Mouse (Mus musculus): ENCODE measurements around the gene Arhgap6.

Gene Arhgap6

DNA sequence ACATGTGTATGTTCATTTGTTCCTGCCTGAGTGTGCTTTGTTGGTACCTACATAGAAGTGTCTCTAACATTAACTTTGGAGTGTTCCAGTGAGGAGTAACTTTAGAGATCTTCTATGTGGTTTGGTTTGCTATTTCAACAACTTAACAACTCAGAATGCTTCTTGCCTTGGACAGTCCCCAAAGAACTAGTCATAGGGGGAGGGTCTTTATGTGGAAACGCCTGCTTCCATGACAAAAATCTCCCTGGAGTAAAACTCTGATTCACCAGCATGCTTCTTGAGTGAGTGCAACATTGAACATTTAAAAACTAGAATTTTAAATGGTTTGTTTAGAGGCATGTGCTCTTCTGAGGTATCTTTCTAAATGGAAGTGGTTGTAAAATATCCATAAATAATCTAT is 212.2 kb downstream of the Arhgap6 start:
- no peak for DNase-seq

DNA sequence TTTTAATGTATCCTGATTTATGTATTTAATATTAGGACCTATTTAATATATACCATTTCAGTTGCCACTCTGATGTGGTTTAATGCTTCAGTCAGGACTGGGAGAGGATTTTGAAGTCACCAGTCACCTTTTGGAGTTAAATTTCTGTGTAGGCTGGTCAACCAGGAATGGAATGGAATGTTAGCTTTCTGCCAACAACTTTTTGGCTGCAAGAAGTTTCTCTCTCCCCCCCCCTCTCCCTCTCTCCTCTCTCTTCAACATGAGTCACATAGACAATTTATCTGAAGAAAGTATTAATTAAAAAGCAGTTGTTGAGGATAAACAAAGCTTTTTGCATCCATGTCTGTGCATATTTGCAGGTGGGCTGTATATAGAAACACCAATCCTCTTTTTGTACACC is 217.8 kb downstream of the Arhgap6 start:
- no peak for DNase-seq

DNA sequence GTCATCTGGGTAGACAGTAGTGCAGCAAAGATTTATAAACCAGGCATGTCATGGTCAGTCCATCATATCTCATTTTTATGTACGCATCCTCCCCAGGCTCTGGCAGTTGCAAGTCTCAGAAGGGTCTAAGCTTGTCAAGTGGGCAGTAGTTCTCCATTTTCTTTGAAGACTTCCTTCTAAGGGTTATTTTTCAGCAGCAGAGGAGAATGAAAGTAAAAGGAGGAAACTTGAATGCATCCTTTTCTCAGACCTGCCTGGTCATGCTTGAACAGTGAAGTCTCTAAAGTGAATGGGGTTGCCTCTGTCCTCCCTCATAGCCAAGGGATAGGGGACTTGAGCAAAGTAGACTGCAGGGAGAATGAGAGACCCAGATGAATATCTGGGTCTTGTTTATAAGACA is 239.5 kb downstream of the Arhgap6 start:
- DNase-seq, result no peak

DNA sequence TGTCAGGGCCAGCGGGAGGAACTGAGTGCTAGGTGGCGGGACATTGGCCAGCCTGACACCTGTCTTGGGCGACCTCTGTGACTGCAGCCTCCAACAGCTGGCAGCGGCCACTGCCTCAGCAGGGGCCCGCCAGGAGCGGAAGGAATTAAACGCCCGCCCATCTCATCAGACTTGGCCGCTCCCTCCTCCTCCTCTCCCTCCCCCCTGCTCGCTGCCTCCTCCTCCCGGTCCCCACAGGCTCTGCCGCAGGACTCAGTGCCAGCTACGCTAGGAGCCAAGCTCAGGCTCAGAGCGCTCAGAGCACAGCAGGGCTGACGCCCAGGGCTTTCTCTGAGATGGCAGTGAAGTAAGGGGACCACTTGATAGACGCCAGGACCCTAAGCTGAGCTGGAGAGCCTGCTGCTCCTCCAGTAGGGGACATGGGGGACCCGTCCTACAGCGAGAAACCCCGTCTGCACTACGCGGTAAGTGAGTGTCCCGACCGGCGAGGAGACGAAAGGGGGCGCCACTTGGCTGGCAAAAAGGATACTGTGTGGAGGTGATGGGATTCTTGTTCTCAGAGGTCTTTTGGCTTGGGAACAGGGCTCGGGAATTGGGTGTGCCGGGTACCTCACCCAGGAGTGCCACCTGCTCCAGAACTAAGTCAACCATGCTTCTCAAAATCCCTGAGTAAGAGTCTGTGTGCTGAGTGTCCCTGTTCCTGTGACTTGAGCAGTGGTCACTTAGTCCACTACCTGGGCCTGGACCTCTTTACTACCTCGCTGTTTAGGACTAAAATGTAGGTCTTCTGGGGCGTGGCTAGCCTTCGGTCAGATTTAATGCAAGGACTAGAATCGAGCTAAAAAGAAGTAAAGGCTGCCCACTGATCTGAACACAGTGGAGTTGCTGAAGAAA is 241.8 kb downstream of the Arhgap6 start:
- DNase-seq, result peak; percentile 18 to 24

DNA sequence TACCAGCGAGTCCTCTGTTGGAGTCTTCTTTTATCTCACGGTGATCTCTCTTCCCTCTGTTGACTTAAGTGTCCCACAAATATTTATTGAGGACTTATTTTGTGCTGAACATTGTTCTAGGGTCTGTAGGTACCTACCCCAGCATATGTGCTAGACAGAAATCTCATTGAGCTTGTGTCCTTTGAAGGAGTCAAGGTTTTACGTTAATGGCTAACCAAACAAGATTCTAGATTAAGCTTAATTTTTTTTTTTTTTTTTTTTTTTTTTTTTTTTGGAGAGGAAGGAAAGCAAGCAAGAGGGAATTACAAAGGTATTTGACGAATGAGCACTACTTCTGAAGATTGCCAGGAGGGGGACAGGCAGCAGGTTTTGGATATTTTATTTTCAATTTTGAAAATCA is 242.5 kb downstream of the Arhgap6 start:
- DNase-seq, result no peak

DNA sequence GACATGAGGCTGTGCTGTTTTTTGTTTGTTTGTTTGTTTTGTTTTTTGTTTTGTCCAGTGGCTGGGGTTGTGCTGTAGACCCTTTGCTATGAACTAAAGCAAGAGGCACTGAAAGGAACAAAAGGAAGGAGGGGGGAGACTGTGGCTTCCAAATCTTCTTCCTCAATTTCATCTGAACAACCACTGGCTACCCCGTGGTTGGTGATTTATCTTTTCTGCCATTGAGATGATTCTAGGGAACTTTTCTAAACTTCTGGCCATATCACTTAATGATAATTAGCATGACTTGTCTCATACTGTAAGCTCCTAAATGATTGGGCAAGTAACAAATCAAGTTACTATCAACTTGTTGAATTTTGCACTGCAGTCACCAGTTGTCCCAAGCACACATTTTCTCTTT is 249.0 kb downstream of the Arhgap6 start:
- DNase-seq, result no peak

DNA sequence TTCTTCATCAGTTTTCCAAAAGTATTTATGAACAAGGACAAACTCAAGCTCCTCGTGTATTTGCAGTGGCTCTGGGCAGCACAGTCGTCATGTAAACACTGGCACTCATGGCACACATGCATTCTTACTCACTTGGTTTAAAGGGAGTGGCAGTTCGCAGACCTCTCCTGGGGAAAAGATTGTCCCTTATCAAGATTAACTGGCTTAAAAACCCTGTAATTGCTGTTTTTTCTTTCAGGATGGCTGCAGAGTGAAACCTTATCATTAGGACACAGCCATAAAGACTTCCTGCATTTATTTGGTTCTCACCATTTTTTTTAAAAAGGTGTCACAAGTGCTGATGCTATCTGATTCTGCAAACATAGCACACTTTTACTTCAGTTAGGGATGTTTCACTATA is 252.7 kb downstream of the Arhgap6 start:
- no peak for DNase-seq

DNA sequence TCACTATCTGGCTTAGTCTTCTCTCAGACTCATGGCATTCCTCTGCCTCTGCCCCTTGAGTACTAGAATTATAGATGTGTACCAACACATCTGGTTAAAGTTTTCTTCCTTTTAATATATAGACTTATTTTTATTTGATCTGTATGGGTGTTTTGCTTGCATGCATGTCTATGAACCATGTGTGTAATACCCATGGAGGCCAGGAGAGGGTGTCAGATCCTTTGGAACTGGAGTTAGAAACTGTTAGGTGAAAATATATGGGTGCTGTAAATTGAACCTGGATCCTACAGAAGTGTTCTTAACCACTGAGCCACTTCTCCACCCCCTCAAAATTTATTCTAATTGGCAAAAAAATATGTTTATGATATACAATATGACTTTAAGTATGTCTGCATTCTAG is 254.7 kb downstream of the Arhgap6 start:
- DNase-seq, result no peak

DNA sequence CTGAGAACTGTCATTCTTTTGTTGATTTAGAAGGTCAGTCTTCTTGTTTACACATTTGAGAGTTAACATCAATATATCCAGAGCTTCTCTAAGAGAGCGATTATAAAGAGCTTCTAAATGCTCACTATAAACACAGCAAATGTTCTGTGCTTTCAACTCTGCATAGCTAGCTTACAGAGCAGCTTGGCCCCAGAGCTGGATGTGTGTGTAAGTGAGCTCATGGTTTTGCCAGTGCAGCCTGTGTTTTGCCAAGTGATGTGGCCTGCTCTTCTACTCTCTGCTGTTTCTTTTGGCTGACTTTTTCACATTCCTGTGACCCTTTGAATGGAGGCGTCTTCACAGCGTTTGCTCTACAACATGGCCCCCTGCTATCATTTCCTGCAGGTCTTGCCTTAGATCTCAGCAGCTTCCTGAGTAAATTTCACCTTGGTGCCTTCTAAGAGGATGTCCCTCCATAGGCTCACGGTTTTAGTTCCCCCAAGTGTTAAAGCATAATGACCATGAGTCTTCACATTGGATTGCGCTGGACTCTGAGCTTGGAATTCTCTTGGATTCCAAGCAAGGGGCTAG is 259.1 kb downstream of the Arhgap6 start:
- DNase-seq, result no peak

DNA sequence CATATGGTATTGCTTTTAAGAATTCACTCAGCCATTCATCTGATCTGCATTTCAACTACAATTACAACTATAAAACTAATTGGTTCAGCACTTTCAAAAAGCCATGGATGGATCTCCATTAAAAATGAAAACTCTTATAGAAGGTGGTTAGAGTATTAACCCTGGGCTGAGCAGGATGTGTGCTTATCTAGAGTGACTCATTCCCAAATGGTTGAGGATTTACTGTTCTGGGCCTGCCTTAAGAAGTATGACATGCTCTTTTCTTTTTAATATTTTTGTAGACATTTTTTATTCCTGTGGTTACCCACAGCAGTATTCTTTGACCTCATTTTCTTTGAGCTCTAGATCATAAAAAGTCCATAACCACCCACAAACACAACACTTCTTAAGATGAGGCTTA is 267.7 kb downstream of the Arhgap6 start:
- DNase-seq, result no peak

DNA sequence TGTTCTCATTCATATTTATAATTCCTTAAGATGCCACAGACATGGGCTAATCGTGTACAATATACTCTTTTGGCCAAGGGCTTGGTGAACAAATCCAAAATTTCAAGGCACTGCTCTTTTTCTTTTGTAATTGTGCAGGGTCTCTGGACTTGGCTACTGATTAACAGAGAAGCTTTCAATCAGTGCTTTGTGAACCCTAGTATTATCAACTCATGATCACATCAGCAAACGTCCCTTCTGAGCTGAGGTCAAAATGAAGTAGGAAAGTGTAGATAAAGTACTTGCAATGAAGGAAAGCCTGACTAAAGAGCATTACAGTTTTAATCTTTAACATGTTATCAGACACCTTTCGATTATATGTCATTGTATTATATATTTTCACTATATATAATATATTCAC is 270.4 kb downstream of the Arhgap6 start:
- no peak for DNase-seq

DNA sequence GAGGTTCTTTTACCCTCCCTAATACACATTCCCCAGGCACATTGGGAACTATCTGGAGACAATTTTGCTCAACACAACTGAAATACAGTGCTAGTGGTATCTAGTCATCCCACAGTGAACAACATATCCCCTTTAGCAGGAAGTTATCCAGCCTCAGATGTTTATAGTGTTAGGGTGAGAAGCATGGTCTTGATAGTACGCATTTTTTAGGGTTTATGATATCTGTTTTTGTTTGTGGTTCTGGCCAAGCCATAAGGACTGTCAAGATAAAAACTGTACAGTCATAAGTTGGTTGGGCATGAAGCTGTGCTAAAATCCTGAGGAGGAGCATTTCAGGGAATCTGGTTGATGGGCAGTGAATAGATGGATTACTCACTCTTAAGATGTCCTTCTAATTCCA is 271.0 kb downstream of the Arhgap6 start:
- no peak for DNase-seq

DNA sequence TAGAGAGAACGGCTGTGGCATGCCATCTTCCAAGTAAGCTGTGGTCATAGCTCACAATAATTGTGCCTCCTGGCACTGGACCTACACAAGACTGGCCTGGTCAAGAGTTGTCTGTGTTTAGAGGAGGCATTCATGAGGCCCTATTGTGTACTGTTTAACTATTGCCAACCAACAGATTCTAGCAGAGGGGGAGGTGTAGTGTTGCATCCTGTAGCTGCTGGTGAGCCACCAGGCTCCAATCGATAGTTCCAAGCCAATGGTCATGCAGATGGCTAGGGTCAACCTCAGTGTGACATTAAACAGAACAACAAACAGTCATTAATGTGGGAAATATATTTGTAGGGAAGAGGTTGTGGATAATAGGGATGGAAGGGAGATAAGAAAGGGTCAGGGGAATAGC is 280.1 kb downstream of the Arhgap6 start:
- DNase-seq, result no peak

DNA sequence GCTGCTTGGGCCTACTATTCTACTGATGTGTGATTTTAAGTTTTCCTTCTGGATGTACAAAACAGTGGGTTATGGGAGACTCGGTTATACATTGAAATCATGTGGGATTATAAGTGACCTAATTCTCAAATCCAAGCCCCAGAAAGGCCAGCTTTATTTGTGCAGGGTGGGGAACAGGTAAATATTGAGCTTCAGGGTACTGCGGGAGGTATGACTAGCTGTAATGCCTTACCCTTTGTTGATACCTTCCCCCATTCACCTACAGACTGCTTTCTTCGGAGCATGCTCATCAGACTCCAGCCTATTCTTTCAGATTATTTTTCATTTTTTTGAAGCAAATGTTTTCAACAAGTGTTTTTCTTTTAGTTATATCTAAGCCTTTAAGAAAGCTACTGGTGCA is 286.7 kb downstream of the Arhgap6 start:
- no peak for DNase-seq

DNA sequence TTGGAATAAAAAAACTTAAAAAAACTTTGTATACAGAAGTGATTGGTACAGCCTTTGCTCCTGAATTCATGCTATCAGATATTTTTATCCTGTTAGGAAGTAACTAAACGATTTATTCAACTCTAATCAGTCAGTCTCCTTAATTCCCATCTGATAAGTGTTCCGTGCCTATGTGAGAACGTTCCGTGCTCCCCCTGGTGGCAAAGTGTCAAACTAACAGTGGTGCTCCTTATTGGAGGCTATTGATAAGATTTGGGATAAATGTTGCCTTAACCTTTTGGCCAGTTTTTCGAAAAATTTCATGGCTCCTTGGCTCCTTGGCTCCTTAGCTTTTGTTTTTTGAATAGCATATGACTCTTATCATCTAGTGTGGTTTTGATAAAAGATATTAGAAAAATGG is 291.0 kb downstream of the Arhgap6 start:
- peak; percentile 32 to 47 for DNase-seq

DNA sequence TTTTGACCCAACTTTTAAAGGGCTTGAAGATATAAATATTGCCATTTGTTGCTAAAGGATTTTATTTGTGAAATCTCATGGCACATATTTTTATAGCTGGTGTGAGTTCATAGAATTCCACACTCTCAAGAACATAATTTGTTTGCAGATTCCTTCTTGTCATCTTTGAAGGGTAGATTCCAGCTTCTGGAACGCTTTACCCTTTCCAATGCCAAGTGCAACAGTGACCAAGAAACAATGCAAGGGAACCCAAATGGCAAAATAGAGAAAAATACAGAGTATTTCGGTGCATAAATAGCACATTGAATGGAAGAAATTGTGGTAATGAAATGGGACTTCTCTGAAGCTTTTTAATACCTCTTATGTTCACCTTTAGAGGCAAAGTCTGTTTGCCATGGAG is 294.3 kb downstream of the Arhgap6 start:
- no peak for DNase-seq

DNA sequence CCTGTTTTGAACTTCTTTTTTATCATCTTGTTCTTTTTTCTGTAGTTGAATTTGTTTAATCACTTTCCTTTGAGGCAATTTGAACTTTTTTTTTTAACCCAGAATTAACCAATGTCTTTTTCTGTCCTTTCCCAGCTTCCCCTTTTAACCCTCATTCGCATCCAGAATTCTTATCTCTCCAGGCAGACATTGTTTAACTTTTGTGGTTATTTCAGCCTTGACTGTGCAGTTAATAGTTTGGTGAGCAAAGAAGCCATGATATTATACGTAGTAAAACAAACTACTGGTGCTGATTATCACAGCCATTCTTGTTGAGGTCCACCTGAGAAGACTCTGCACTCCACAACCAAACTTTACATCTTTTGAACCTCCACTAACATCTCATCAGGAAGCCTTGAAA is 299.7 kb downstream of the Arhgap6 start:
- DNase-seq, result no peak

DNA sequence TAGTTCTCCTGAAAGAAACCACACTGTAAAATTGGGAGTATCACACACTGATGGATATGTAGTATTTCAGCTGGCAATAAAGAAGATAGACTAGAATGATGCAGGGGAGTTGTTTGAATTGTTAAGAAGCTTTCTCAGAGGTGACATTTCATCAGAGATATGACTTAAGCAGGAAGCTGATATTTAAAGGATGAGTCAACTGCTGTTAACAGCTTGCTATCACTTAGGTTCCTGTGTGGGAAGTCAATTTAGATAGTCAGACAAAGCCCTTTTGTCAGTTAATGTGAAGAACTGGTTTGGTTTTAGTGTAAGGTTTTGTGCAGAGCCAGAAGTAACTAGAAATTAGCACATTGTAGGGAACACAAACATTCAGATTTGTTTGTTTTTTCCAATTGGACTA is 300.7 kb downstream of the Arhgap6 start:
- no peak for DNase-seq

DNA sequence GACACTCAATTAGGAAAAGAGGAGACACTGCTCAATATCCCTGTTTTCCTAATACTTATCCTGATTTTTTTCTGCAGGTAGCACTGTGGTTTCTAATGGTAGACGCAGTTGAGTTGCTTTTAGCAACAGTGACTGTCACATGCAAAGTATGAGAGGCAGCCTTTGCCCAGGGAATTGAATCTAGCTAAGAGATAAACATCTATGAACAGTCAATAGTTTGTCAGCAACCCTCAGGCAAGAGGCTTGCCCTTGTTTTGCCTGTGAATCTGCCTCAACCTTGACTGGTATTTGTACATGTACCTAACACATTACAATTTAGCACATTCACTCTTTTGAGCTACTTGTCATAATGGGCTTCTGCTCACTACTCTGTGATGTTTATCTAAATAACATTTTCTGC is 307.8 kb downstream of the Arhgap6 start:
- no peak for DNase-seq

DNA sequence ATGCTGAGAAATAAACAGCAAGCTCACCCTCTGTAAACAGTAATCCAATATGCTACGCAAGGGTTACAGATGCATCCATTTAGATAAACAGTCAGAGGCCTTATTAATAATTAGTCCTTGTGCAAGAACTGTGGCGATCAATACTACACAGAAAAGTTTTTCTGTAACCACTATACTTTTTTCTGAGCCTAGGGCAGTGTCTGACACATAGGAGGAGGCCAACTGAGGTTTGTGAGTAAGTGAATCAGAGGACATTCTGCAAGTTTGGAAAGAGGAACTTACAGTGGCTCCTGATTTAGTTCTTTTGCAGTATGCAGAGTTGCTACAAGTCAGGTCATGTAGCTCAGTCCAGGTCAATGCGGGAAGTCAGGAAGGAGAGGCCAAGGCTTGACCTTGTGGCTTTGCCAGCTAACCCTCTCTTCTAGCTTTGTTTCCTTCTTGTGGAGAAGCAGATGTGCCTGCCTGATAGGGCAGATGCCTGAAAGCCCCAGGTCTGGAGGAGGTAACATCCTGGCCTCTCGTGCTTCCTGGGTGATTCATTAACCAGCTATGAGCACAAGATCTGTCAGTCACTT is 311.2 kb downstream of the Arhgap6 start:
- DNase-seq, result no peak

DNA sequence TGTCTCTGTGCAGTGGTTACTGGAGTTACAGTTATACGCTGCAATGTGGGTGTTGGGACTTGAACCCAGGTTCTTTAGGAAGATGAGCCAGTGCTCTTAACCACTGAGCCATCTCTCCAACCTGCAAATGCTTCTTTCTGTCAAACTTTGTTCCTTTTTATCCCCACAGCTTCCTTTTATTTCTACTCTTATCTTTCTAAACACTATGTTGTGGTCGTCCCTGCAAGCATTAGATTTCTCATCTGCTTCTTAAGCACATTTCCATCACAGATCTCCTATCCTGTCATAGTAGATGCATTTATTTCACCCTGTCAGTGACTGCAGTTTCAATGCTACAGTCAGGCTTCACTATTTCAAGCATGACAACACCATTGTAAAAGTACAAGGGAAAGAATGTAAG is 312.5 kb downstream of the Arhgap6 start:
- no peak for DNase-seq

DNA sequence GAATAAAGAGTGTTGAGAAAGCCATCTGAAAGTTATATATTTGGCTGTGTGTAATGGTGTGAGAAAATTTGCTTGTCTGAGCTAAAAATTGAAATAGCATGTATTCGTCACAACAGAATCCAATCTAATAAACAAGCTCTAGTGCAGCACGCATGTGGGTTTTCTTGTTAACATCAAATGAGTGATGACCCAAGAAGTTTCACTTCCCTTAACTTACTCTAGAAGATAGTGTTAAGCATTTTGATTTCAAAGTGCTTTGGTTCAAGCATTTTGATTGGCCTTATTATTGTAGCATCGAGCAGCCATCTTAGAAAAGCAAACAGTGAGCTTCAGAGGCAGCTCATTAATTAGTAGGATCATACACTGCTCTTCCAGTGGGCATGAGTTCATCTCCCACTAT is 315.1 kb downstream of the Arhgap6 start:
- DNase-seq, result no peak

DNA sequence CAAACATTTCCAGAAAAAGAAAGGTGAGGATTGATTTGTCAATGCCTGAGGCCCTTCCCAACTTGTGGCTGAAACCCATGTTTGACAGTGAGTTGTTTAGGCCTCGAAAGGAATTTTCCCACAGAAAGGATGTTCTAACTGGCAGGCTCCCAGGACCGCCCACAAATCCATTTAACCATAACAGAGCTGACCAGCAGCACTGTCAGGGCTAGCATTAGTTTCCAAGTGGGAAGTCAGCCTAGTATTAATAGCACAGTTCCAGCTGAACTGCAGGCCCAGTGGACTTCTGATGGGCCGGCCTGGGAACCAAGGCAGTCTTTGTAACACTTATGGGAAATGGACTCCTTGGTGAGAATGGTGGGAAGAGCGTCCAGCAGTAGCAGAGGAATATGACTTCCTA is 317.8 kb downstream of the Arhgap6 start:
- DNase-seq, result no peak

DNA sequence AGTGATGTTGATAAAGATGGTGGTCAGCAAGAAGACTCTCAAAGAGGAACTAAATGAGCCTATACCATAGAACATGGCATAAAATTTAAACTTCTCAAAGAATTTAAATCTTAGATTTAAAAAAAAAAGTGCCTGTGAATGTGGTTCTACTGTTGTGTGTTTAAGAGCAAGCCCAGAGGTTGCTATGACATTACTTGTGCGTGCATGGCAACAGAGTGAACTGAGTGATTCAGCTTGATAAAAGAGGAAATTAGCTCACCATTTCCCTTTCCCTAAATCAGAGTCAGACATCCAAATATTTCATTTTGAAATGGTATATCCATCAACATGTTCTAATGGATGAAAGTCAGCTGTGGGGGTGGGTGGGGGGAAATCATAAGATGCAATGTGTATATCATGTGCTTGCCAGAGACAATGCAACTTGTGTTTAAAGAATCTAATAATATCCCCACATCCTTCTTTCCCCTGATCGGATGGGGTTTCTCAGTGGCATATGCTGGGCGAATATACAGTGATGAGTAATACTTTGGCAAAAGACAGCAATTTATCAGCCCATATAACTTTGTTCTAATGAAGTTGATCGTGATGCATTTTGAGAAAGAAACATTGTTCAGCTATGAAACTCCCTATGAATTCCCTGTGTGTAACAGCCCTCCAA is 328.3 kb downstream of the Arhgap6 start:
- no peak for DNase-seq
